Mouse (Mus musculus) C2C12 (cell line): ENCODE results near the gene Gng13.

ENCODE experiments used
- CEBPB ChIP-seq: IDR thresholded peaks from one replicate; pipeline ENCODE4 v1.6.1; 2011; ENCODE audit warnings: low read depth, mild to moderate bottlenecking, control low read depth, moderate library complexity
- CTCF ChIP-seq: IDR thresholded peaks from one replicate; pipeline ENCODE4 v1.5.1; 2011; ENCODE audit not compliant: control insufficient read depth, insufficient read depth, insufficient read length
- FOSL1 ChIP-seq: IDR thresholded peaks from one replicate; pipeline ENCODE4 v1.8.0; 2011; ENCODE audit warnings: mild to moderate bottlenecking, low read length; ENCODE audit not compliant: poor library complexity, insufficient read depth, severe bottlenecking
- MAX ChIP-seq: IDR thresholded peaks from one replicate; pipeline ENCODE4 v1.6.1; 2011; ENCODE audit warnings: mild to moderate bottlenecking, control low read depth
- MYOD1 ChIP-seq: IDR thresholded peaks from one replicate; pipeline ENCODE4 v1.6.1; 2011; ENCODE audit warnings: low read depth; ENCODE audit not compliant: control insufficient read depth, insufficient read length
- MYOG ChIP-seq: IDR thresholded peaks from one replicate; pipeline ENCODE4 v1.6.1; 2011; ENCODE audit not compliant: control insufficient read depth, insufficient read length; ENCODE audit errors: extremely low read depth
- USF1 ChIP-seq: IDR thresholded peaks from one replicate; pipeline ENCODE4 v1.6.1; 2011; ENCODE audit warnings: low read depth, mild to moderate bottlenecking, control low read depth, moderate library complexity

- no peak for TF ChIP-seq CTCF
- TF ChIP-seq FOSL1: no peak
- TF ChIP-seq USF1: no peak
- no peak for TF ChIP-seq MYOD1
- TF ChIP-seq MYOG: no peak
- no peak for TF ChIP-seq CEBPB
- no peak for TF ChIP-seq MAX
These were observed 4.5 kb downstream of the Gng13 start for GRCm38 (mm10) chr17:25721476-25721875.
